Mouse (Mus musculus): ENCODE measurements around the gene Olfr128.

- no peak for TF ChIP-seq CTCF (IDR thresholded peaks at IDR 0.05; ENCODE audit: control insufficient read depth, insufficient read depth, insufficient read length)
- TF ChIP-seq MAX (IDR thresholded peaks at IDR 0.05) = no peak
- TF ChIP-seq MYOD1 (IDR thresholded peaks at IDR 0.05; ENCODE audit: control insufficient read depth, insufficient read length, low read depth) = no peak
- TF ChIP-seq USF1 (IDR thresholded peaks at IDR 0.05; ENCODE audit: low read depth) = no peak
- no peak for TF ChIP-seq CEBPB (IDR thresholded peaks at IDR 0.05; ENCODE audit: low read depth)
Observed at GRCm38 (mm10) chr17:37900137-37900536, 20.2 kb upstream of the Olfr128 start, which contains the start of gene Olfr127.
